Mouse (Mus musculus): ENCODE data around the gene Cyp4a29. TPM values are rescaled to one million over a fixed set of nuclear protein-coding genes. Genes with fewer than 3 reads are reported as not detected.
"Not testable (repeated sequence)": the region's sequence is repeated elsewhere in the genome, so short reads cannot be mapped to it uniquely, and the experiment has no call there.

Cyp4a29 gene
- not detected in 2 replicates for polyA plus RNA-seq (2015; fragmentation: Nextera tagmentation; extraction: Ambion mirVana)

DNA sequence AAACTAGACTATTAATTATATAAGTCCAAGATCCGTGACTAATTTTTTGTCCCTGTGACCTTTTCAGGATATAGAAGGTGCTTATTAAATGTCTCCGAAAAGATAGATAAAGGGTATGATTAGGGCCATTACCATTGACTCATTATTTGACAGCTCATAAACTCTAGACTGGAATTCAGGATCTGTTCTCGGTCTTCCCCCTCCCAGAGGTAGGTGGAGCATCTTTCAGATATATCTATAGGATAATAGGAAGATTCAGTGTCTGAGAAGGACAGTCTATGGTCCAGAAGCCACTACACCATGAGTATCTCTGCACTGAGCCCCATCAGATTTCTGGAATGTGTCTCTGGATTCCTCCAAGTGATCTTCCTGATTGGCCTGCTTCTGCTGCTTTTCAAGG is at the start of gene Cyp4a29:
Gene Cyp4a29 (plus strand): TSS at position 301 of the 400 bp plus-strand sequence.
- H3K4me1 ChIP-seq: no peaks in the 10 kb centered on the region
- H3K4me3 ChIP-seq (replicated peaks): no peak within 1 kb of the TSS
- no peak for ATAC-seq (ENCODE audit: low FRiP score)
- no peak within 1 kb of the TSS for H3K4me2 ChIP-seq
- no peak within 1 kb of the TSS for H3K27ac ChIP-seq (replicated peaks)
- no peaks in the 10 kb centered on the region for H3K27me3 ChIP-seq (replicated peaks)
- 86% methylated on average over 3 of the region's 3 CpGs for WGBS
- H3K9ac ChIP-seq (replicated peaks): no peak within 1 kb of the TSS
- H3K9me3 ChIP-seq (replicated peaks): no peaks in the 10 kb centered on the region
- H3K36me3 ChIP-seq: no peaks in the 10 kb centered on the region

DNA sequence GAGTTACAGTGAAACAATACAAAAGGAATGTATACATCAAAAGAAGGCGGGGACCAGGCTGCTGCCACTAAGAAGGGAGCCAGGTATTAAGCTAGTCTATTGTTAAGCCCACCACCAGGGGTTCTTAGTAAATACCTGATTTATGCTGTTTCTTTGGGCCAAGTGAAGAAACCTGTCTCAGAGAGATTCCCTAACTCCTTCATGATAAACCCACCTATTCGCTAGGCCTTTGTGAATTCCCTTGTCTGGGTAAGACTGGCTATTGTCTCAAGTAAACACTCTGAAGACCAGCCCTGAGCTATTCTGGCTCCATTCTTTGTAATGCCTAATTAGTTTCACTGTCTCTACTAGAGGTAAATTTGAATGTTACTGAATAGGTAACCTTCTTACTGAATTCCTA is 9.0 kb upstream of the Cyp4a29 start:
- H3K9ac ChIP-seq (replicated peaks); H3K9me3 ChIP-seq (replicated peaks); H3K27me3 ChIP-seq (replicated peaks); H3K36me3 ChIP-seq; H3K27ac ChIP-seq (replicated peaks); H3K4me3 ChIP-seq (replicated peaks); H3K4me1 ChIP-seq; H3K4me2 ChIP-seq; ATAC-seq (ENCODE audit: low FRiP score): not testable (repeated sequence)
- 87% methylated on average over 2 of the region's 2 CpGs for WGBS

DNA sequence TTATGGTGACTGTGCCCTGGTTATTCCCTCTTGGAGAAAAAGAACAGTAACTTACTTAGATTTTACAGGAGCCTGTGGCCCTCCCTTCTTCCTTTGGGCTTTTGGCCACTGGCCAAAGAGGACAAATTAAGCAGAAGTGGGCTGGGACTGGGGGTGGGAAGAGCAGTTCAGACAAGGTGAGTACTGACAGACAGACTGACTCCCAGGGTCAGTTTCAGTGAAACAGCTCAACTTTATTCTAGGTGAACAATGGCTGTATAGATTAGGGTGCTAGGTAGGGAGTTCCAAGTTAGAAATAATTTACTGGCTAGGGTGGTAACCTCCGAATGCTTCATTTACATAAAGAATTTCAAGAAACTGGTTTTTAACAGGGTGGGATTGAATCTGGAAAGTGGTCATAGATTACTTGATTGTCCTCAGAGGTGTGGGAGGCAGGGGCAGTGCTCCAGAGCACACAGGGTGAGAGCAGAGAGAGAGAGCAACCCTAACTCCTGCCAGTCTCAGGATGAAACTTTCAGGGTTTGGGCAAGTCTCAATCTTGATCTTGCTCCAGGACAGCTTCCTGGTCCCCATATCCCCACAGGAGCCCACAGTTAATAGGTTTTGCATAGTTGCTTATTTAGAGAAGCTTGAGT is 5.3 kb upstream of the Cyp4a29 start:
- H3K36me3 ChIP-seq: no peaks in the 10 kb centered on the region
- no peak for ATAC-seq (ENCODE audit: low FRiP score)
- 80% methylated on average over 1 of the region's 1 CpGs for whole genome bisulfite sequencing

DNA sequence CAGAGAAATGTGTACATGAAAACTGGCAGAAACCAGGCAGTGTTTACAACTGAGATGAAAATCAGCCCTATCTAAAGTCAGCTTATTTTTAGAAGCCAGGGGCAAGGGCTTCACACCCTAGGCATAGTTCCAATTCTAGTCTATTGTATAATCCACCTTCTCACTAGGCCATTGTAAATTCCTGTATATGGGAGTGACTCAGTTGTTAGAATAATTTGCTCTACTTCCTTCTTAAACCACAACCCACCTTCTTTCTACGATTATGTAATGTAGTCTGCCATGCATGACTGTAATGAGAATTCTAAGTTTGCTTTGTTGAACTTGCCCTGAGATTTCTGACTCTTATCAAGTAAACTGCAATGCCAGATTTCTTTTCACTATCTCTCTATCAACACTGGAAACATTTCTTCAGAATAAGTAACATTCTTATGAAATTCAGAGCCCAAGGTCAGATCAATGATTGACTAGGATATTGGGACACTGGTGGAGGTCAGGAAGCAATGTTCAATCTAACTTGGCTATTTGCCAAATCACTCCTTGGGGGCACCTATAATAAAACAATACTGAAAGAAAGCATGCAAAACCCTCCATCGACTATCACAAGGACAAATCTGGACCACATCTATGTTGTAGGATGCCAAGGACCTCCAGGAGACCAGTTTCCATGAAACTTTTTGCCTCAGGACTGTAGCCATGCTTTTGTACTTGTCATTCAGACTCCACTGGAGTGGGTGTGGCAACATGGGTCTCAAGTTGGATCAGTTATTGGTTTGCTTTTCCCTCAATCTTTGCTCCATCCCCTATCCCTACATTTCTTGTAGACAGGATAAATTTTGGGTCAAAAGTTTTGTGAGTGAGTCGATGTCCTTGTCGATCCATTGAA is 23.0 kb downstream of the Cyp4a29 start:
- H3K9me3 ChIP-seq (replicated peaks); ATAC-seq (ENCODE audit: low FRiP score); H3K4me3 ChIP-seq (replicated peaks); H3K4me2 ChIP-seq; H3K4me1 ChIP-seq; H3K27ac ChIP-seq (replicated peaks); H3K9ac ChIP-seq (replicated peaks); H3K27me3 ChIP-seq (replicated peaks); H3K36me3 ChIP-seq: not testable (repeated sequence)
- 83% methylated on average over 3 of the region's 4 CpGs for WGBS

More for the DNA sequence above, 5.3 kb upstream of the Cyp4a29 start:
- no peaks in the 10 kb centered on the region for H3K9me3 ChIP-seq (replicated peaks)
- H3K4me3 ChIP-seq (replicated peaks): no peak overlapping the region
- no peaks in the 10 kb centered on the region for H3K4me1 ChIP-seq
- no peak overlapping the region for H3K9ac ChIP-seq (replicated peaks)
- H3K27me3 ChIP-seq (replicated peaks): no peaks in the 10 kb centered on the region
- no peak overlapping the region for H3K4me2 ChIP-seq
- no peak overlapping the region for H3K27ac ChIP-seq (replicated peaks)

DNA sequence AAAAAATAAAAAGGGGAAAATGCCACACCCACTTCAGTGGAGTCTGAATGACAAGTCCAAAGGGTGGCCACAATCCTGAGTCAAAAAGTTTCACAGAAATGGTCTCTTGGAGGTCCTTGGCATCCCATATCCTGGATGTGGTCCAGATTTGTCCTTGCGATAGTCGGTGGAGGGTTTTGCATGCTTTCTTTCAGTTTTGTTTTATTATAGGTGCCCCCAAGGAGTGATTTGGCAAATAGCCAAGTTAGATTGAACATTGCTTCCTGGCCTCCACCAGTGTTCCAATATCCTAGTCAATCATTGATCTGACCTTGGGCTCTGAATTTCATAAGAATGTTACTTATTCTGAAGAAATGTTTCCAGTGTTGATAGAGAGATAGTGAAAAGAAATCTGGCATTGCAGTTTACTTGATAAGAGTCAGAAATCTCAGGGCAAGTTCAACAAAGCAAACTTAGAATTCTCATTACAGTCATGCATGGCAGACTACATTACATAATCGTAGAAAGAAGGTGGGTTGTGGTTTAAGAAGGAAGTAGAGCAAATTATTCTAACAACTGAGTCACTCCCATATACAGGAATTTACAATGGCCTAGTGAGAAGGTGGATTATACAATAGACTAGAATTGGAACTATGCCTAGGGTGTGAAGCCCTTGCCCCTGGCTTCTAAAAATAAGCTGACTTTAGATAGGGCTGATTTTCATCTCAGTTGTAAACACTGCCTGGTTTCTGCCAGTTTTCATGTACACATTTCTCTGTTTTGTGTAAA is 36.5 kb downstream of the Cyp4a29 start:
- H3K9me3 ChIP-seq (replicated peaks); H3K4me1 ChIP-seq; H3K4me2 ChIP-seq; H3K27ac ChIP-seq (replicated peaks); ATAC-seq (ENCODE audit: low FRiP score); H3K4me3 ChIP-seq (replicated peaks); H3K36me3 ChIP-seq; H3K27me3 ChIP-seq (replicated peaks); H3K9ac ChIP-seq (replicated peaks): not testable (repeated sequence)
- 77% methylated on average over 2 of the region's 3 CpGs for WGBS

DNA sequence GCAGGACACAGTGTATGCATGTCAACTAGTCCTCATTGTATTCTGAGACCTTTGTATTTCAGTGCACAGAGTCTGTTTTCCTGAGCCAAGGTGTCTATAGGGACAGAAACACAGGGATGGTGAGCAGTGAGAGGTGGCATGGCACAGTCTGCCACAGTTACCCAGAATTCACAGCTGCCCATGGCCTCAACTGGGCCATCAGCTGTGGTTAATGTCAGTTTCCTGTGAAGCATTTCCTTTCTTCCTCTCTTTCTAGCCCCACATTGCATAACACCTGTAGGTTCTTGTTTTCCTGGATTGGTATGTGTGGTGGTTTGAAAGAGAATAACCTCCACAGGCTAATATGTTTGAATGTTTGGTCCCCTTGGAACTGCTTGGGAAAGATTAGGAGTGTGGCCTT is 38.5 kb downstream of the Cyp4a29 start:
- Histone ChIP-seq H3K9ac (replicated peaks) (no peak overlapping the region), H3K4me3 (replicated peaks) (peak overlapping the region; percentile 41)
- ATAC-seq (ENCODE audit: low FRiP score): no peak

DNA sequence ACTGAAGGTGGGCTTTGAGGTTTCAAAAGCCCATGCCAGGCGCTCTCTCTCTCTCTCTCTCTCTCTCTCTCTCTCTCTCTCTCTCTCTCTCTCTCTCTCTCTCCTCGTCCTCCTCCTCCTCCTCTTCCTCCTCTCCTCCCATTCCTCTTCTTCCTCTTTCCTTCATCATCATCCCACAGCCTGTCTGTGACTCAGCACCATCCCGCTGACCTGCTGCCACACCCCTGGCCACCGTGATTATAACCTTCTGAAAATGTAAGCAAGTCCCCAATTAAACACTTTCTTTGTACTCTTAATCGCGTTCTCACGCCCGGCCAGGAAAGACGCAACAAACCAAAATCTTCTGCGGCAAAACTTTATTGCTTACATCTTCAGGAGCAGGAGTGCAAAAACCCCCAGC is 38.9 kb downstream of the Cyp4a29 start:
- not testable (repeated sequence) for H3K27me3 ChIP-seq (replicated peaks); H3K4me1 ChIP-seq; H3K27ac ChIP-seq (replicated peaks); H3K36me3 ChIP-seq; H3K9me3 ChIP-seq (replicated peaks)
- Histone ChIP-seq H3K9ac (replicated peaks) (peak overlapping the region; percentile 23; the same call in 1 of the 2 replicates), H3K4me2 (peak overlapping the region; percentile 61), H3K4me3 (replicated peaks) (peak overlapping the region; percentile 41)
- WGBS: 7% methylated on average over 10 of the region's 10 CpGs
- ATAC-seq (ENCODE audit: low FRiP score): peak; percentile 72; the same call in 1 of the 2 replicates

More for the DNA sequence above, 38.5 kb downstream of the Cyp4a29 start:
- Histone ChIP-seq H3K9me3 (replicated peaks) (no peaks in the 10 kb centered on the region), H3K4me1 (peaks cover 6% of the 10 kb centered on the region; the same call in 1 of the 2 replicates), H3K27ac (replicated peaks) (no peak overlapping the region), H3K27me3 (replicated peaks) (no peaks in the 10 kb centered on the region), H3K36me3 (no peaks in the 10 kb centered on the region), H3K4me2 (peak overlapping the region; percentile 61)

DNA sequence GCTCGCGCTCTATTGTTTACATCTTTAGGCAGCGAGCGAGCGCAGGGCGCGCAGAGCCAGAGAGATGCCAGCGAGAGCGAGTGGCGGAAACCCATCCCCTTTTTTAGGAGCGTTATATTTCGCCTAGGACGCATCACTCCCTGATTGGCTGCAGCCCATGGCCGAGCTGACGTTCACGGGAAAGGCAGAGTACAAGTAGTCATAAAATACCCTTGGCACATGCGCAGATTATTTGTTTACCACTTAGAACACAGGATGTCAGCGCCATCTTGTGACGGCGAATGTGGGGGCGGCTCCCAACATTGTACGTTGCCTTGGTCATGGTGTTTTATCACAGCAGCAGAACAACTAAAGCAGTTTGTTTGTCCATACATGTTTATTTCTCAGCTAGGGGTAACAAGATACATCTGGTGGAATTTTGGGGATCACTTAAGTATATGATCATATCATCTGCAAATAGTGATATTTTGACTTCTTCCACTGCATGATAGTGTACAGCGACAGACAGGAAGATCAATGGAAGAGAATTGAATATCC is 39.4 kb downstream of the Cyp4a29 start:
- not testable (repeated sequence) for H3K36me3 ChIP-seq; H3K9ac ChIP-seq (replicated peaks); H3K27ac ChIP-seq (replicated peaks); H3K4me1 ChIP-seq; H3K9me3 ChIP-seq (replicated peaks); H3K27me3 ChIP-seq (replicated peaks)
- WGBS: 15% methylated on average over 18 of the region's 23 CpGs
- ATAC-seq (ENCODE audit: low FRiP score): peak; percentile 89
- Histone ChIP-seq H3K4me2 (peak overlapping the region; percentile 61), H3K4me3 (replicated peaks) (peak overlapping the region; percentile 41)

DNA sequence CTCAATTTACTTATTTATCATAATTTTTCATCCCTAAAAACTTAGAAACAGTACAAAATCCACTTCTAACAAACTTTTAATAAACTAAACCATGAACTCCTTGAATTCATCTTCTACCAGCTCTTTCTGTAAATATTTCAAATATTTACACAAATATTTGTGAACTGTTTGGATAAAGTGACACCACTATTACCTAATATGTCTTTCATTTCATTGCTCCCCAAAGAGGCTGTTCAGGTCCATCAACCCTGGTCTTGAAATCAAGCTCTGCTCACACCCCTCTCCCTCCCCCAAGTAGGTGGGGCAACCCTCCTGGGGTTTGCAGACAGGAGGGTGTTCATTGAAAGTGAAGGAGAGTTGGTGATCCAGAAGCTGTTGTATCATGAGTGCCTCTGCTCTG is 56.9 kb downstream of the Cyp4a29 start, which contains the start of gene Cyp4a12a:
Gene Cyp4a12a (plus strand): TSS at position 301 of the 400 bp plus-strand sequence.
- not testable (repeated sequence) for H3K4me2 ChIP-seq; H3K27ac ChIP-seq (replicated peaks); H3K9me3 ChIP-seq (replicated peaks); H3K9ac ChIP-seq (replicated peaks); H3K27me3 ChIP-seq (replicated peaks); H3K4me1 ChIP-seq; H3K36me3 ChIP-seq; ATAC-seq (ENCODE audit: low FRiP score); H3K4me3 ChIP-seq (replicated peaks)

Measured in neural tube, embryonic 15.5 days (tissue).